Mouse (Mus musculus) midbrain, embryonic 13.5 days (tissue): ENCODE data around the gene Ube2o. TPM values are rescaled to one million over a fixed set of nuclear protein-coding genes. Genes with fewer than 3 reads are reported as not detected.

ENCODE experiments used
- ATAC-seq: fragments of 200-750 bp; cut with Nextera tagmentation; 2 replicates; pipeline ENCODE4 v1.8.0; 2017; ENCODE audit warnings: mild to moderate bottlenecking, moderate TSS enrichment, moderate library complexity
- H3K27ac ChIP-seq: fragments of 300-500 bp; sonication (generic); 2 replicates; pipeline ENCODE4 v1.5.1; 2015; ENCODE audit warnings: inconsistent platforms, mild to moderate bottlenecking, moderate library complexity
- H3K27me3 ChIP-seq: fragments of 300-500 bp; sonication (generic); 2 replicates; pipeline ENCODE4 v1.6.1; 2015; ENCODE audit warnings: mild to moderate bottlenecking, inconsistent platforms
- H3K36me3 ChIP-seq: fragments of 300-500 bp; sonication (generic); 2 replicates; pipeline ENCODE4 v1.6.1; 2015; ENCODE audit warnings: mild to moderate bottlenecking, inconsistent platforms
- H3K4me1 ChIP-seq: fragments of 300-500 bp; sonication (generic); replicated peaks from 2 replicates; pipeline ENCODE4 v1.6.1; 2015; ENCODE audit warnings: inconsistent platforms
- H3K4me2 ChIP-seq: fragments of 300-500 bp; sonication (generic); replicated peaks from 2 replicates; pipeline ENCODE4 v1.6.1; 2015; ENCODE audit warnings: moderate library complexity, mild to moderate bottlenecking, inconsistent platforms
- H3K4me3 ChIP-seq: fragments of 300-500 bp; sonication (generic); replicated peaks from 2 replicates; pipeline ENCODE4 v1.5.1; 2015; ENCODE audit warnings: mild to moderate bottlenecking, inconsistent platforms
- H3K9ac ChIP-seq: fragments of 300-500 bp; sonication (generic); replicated peaks from 2 replicates; pipeline ENCODE4 v1.6.1; 2015; ENCODE audit warnings: mild to moderate bottlenecking, inconsistent platforms
- H3K9me3 ChIP-seq: fragments of 300-500 bp; sonication (generic); 2 replicates; pipeline ENCODE4 v1.6.1; 2016; ENCODE audit warnings: mild to moderate bottlenecking, inconsistent platforms
- WGBS: fragments of 180-500 bp; shearing (Covaris S2); methylation state at CpG from one replicate; pipeline ENCODE4 v1.1.7; 2015; 5-methylcytosine and 5-hydroxymethylcytosine counted together
- polyA plus RNA-seq: library from polyadenylated mRNA; unstranded; fragments of >200 nt; fragmentation: Nextera tagmentation; extraction: Ambion mirVana; gene quantifications from 2 replicates; pipeline ENCODE4 v1.2.1, GENCODE M21; 2015

Ube2o gene
- polyA plus RNA-seq, 1 experiment from 2014 or later: 12.3 TPM

- Histone ChIP-seq H3K4me3 (no peak overlapping the region), H3K4me1 (peaks cover 13% of the 10 kb centered on the region; the same call in 1 of the 2 replicates), H3K27ac (no peak overlapping the region), H3K4me2 (no peak overlapping the region), H3K36me3 (peaks cover 50% of the 10 kb centered on the region), H3K9me3 (no peaks in the 10 kb centered on the region), H3K9ac (no peak overlapping the region), H3K27me3 (no peaks in the 10 kb centered on the region)
- 94% methylated on average over 9 of the region's 9 CpGs for WGBS
- no peak for ATAC-seq
These were observed 32.5 kb downstream of the Ube2o start for GRCm38 (mm10) chr11:116548780-116549179.

GRCm38 (mm10) chr11:116547296-116548060 is 33.8 kb downstream of the Ube2o start:
- Histone ChIP-seq H3K4me2 (no peak overlapping the region), H3K27me3 (no peaks in the 10 kb centered on the region), H3K27ac (no peak overlapping the region), H3K9me3 (no peaks in the 10 kb centered on the region), H3K9ac (no peak overlapping the region), H3K36me3 (peaks cover 63% of the 10 kb centered on the region), H3K4me1 (peaks cover 10% of the 10 kb centered on the region; the same call in 1 of the 2 replicates), H3K4me3 (no peak overlapping the region)
- ATAC-seq: no peak
- WGBS: 89% methylated on average over 17 of the region's 17 CpGs

GRCm38 (mm10) chr11:116543110-116543509 is 38.1 kb downstream of the Ube2o start:
- ATAC-seq: 0 out of 2 replicates have a peak, but pooled peaks have one; percentile 35
- no peaks in the 10 kb centered on the region for H3K4me1 ChIP-seq
- WGBS: 85% methylated on average over 4 of the region's 4 CpGs

GRCm38 (mm10) chr11:116541183-116541582 is 40.1 kb downstream of the Ube2o start:
- Histone ChIP-seq H3K9ac (no peak overlapping the region), H3K36me3 (peaks cover 90% of the 10 kb centered on the region), H3K4me1 (no peaks in the 10 kb centered on the region), H3K4me3 (no peak overlapping the region), H3K27ac (no peak overlapping the region), H3K4me2 (no peak overlapping the region), H3K27me3 (no peaks in the 10 kb centered on the region), H3K9me3 (no peaks in the 10 kb centered on the region)
- ATAC-seq: no peak
- WGBS: 95% methylated on average over 11 of the region's 11 CpGs

More at GRCm38 (mm10) chr11:116543110-116543509, 38.1 kb downstream of the Ube2o start:
- Histone ChIP-seq H3K36me3 (peaks cover 100% of the 10 kb centered on the region), H3K27ac (no peak overlapping the region), H3K4me2 (no peak overlapping the region), H3K4me3 (no peak overlapping the region), H3K27me3 (no peaks in the 10 kb centered on the region), H3K9me3 (no peaks in the 10 kb centered on the region), H3K9ac (no peak overlapping the region)

- no peak for ATAC-seq
- peaks cover 13% of the 10 kb centered on the region for H3K4me1 ChIP-seq
- H3K27ac ChIP-seq: no peak overlapping the region
- peaks cover 23% of the 10 kb centered on the region for H3K27me3 ChIP-seq
- H3K4me3 ChIP-seq: no peak overlapping the region
- no peak overlapping the region for H3K9ac ChIP-seq
- peaks cover 65% of the 10 kb centered on the region for H3K36me3 ChIP-seq
- H3K4me2 ChIP-seq: no peak overlapping the region
- H3K9me3 ChIP-seq: no peaks in the 10 kb centered on the region
- WGBS: 84% methylated on average over 12 of the region's 12 CpGs
These were observed 43.0 kb downstream of the Ube2o start for GRCm38 (mm10) chr11:116538142-116538735.

GRCm38 (mm10) chr11:116537388-116537787 is 43.9 kb downstream of the Ube2o start:
- Histone ChIP-seq H3K4me1 (peaks cover 22% of the 10 kb centered on the region), H3K36me3 (peaks cover 56% of the 10 kb centered on the region), H3K9me3 (no peaks in the 10 kb centered on the region), H3K9ac (no peak overlapping the region), H3K27ac (no peak overlapping the region), H3K4me3 (no peak overlapping the region), H3K27me3 (peaks cover 32% of the 10 kb centered on the region), H3K4me2 (no peak overlapping the region)
- ATAC-seq: no peak
- 71% methylated on average over 5 of the region's 5 CpGs for WGBS

GRCm38 (mm10) chr11:116536685-116537084 is 44.6 kb downstream of the Ube2o start:
- Histone ChIP-seq H3K27me3 (peaks cover 39% of the 10 kb centered on the region), H3K36me3 (peaks cover 49% of the 10 kb centered on the region), H3K4me1 (peaks cover 29% of the 10 kb centered on the region), H3K27ac (no peak overlapping the region), H3K9ac (no peak overlapping the region), H3K9me3 (no peaks in the 10 kb centered on the region), H3K4me3 (no peak overlapping the region), H3K4me2 (no peak overlapping the region)
- WGBS: 92% methylated on average over 7 of the region's 7 CpGs
- ATAC-seq: no peak

- peaks cover 60% of the 10 kb centered on the region for H3K27me3 ChIP-seq
- no peak overlapping the region for H3K27ac ChIP-seq
- H3K4me1 ChIP-seq: peaks cover 49% of the 10 kb centered on the region
- H3K4me2 ChIP-seq: peak overlapping the region; percentile 79
- peaks cover 25% of the 10 kb centered on the region for H3K36me3 ChIP-seq
- H3K4me3 ChIP-seq: peak overlapping the region; percentile 42
- H3K9ac ChIP-seq: peak overlapping the region; percentile 50; the same call in 1 of the 2 replicates
- H3K9me3 ChIP-seq: no peaks in the 10 kb centered on the region
- WGBS: 20% methylated on average over 20 of the region's 20 CpGs
- ATAC-seq: peak; percentile 38; the same call in 1 of the 2 replicates
These were observed 46.9 kb downstream of the Ube2o start for GRCm38 (mm10) chr11:116534154-116534865.

GRCm38 (mm10) chr11:116533341-116534153 is 47.7 kb downstream of the Ube2o start:
- Histone ChIP-seq H3K36me3 (peaks cover 18% of the 10 kb centered on the region), H3K4me1 (peaks cover 49% of the 10 kb centered on the region), H3K9me3 (no peaks in the 10 kb centered on the region), H3K27ac (no peak overlapping the region), H3K9ac (peak overlapping the region; percentile 50; the same call in 1 of the 2 replicates), H3K27me3 (peaks cover 63% of the 10 kb centered on the region), H3K4me2 (peak overlapping the region; percentile 79), H3K4me3 (peak overlapping the region; percentile 42)
- WGBS: under 1% methylated on average over 63 of the region's 63 CpGs
- ATAC-seq: peak; percentile 41

GRCm38 (mm10) chr11:116532810-116533338 is 48.4 kb downstream of the Ube2o start:
- Histone ChIP-seq H3K4me1 (peaks cover 49% of the 10 kb centered on the region), H3K27me3 (peaks cover 63% of the 10 kb centered on the region), H3K27ac (no peak overlapping the region), H3K9ac (peak overlapping the region; percentile 50), H3K9me3 (no peaks in the 10 kb centered on the region), H3K36me3 (peaks cover 11% of the 10 kb centered on the region), H3K4me3 (peak overlapping the region; percentile 42), H3K4me2 (peak overlapping the region; percentile 79)
- WGBS: under 1% methylated on average over 50 of the region's 50 CpGs
- peak; percentile 25 for ATAC-seq

GRCm38 (mm10) chr11:116532262-116532809 is 48.9 kb downstream of the Ube2o start:
- Histone ChIP-seq H3K4me2 (peak overlapping the region; percentile 79), H3K9me3 (no peaks in the 10 kb centered on the region), H3K4me1 (peaks cover 49% of the 10 kb centered on the region), H3K36me3 (peaks cover 9% of the 10 kb centered on the region), H3K27me3 (peaks cover 63% of the 10 kb centered on the region), H3K27ac (no peak overlapping the region), H3K9ac (peak overlapping the region; percentile 50), H3K4me3 (peak overlapping the region; percentile 42)
- WGBS: under 1% methylated on average over 30 of the region's 30 CpGs
- ATAC-seq: no peak
